Mouse (Mus musculus) left cerebral cortex, postnatal 14 days (tissue): Measurements from ENCODE around the gene Otud6a. TPM values are rescaled to one million over a fixed set of nuclear protein-coding genes. Genes with fewer than 3 reads are reported as not detected.
"Not testable (repeated sequence)": the region's sequence is repeated elsewhere in the genome, so short reads cannot be mapped to it uniquely, and the experiment has no call there.

Source experiments
- DNase-seq, 2 experiments: peaks; one replicate each; pipeline ENCODE4 v3.0.0; 2021 to 2022; ENCODE audit warnings: low spot score in 2 of 2, mixed read lengths in 1 of 2
- intact Hi-C: fragments of 180-260 bp; cut with DNase I; formaldehyde crosslinking; loops from one replicate; pipeline ENCODE4 v1.15.1; 2025
- long read RNA-seq, 2 experiments: library from polyadenylated mRNA; stranded (forward); transcript quantifications; one replicate each; pipeline ENCODE4 v2.0.0; 2021
- microRNA-seq, 2 experiments: library from miRNA; unstranded; fragments of <30 nt; microRNA quantifications; one replicate each; pipeline ENCODE4 v1.2.0; 2022
- total RNA-seq, 2 experiments: library from RNA; stranded (reverse); gene quantifications; 2 replicates each; pipeline ENCODE4 v1.2.3; 2021

Otud6a gene
- not detected for total RNA-seq
- long read RNA-seq, experiment 1, result 0 reads
- long read RNA-seq, experiment 2, result 0 reads

- intact Hi-C loops, result no loop called here
- DNase-seq, result no peak
Measured at GRCm38 (mm10) chrX:100428693-100429092, at the start of gene Otud6a. Otud6a (plus strand) TSS chrX:100429013.

GRCm38 (mm10) chrX:100389887-100390286, 38.9 kb upstream of the Otud6a start:
- intact Hi-C loops, result loop anchor here (5.0 kb wide), 1 partner anchor 573 kb away; no protein-coding TSS in a partner anchor
- no peak for DNase-seq

- intact Hi-C loops, result loop anchor here (5.0 kb wide), 1 partner anchor 575 kb away; no protein-coding TSS in a partner anchor
- peak; percentile 15 to 27 for DNase-seq
Measured at GRCm38 (mm10) chrX:100392304-100392703, 36.5 kb upstream of the Otud6a start.

- intact Hi-C loops, result loop anchor here (5.0 kb wide), 1 partner anchor 577 kb away; no protein-coding TSS in a partner anchor
Measured at GRCm38 (mm10) chrX:100394223-100394861, 34.5 kb upstream of the Otud6a start.

GRCm38 (mm10) chrX:100395026-100395425, 33.8 kb upstream of the Otud6a start:
- intact Hi-C loops, result loop anchor here (5.0 kb wide), 2 partner anchors 82 to 588 kb away; no protein-coding TSS in a partner anchor

More at GRCm38 (mm10) chrX:100394223-100394861, 34.5 kb upstream of the Otud6a start:
- DNase-seq, result peak in 1 of 2 experiments; percentile 3

GRCm38 (mm10) chrX:100400900-100401299, 27.9 kb upstream of the Otud6a start:
- DNase-seq, result no peak

More at GRCm38 (mm10) chrX:100395026-100395425, 33.8 kb upstream of the Otud6a start:
- DNase-seq, result peak in 1 of 2 experiments; percentile 2

GRCm38 (mm10) chrX:100401657-100402056, 27.2 kb upstream of the Otud6a start:
- intact Hi-C loops, result no loop called here
- DNase-seq, result no peak

More at GRCm38 (mm10) chrX:100400900-100401299, 27.9 kb upstream of the Otud6a start:
- intact Hi-C loops, result no loop called here

- intact Hi-C loops, result no loop called here
- no peak for DNase-seq
Measured at GRCm38 (mm10) chrX:100409245-100409644, 19.6 kb upstream of the Otud6a start.

GRCm38 (mm10) chrX:100432311-100432710, 3.5 kb downstream of the Otud6a start:
- intact Hi-C loops, result no loop called here
- no peak for DNase-seq

- intact Hi-C loops, DNase-seq: not testable (repeated sequence)
Measured at GRCm38 (mm10) chrX:100442617-100443016, 13.8 kb downstream of the Otud6a start, which contains the start of gene Awat2. Awat2 (minus strand) TSS chrX:100442717.

GRCm38 (mm10) chrX:100443532-100443931, 14.7 kb downstream of the Otud6a start:
- DNase-seq, result no peak
- intact Hi-C loops, result no loop called here

GRCm38 (mm10) chrX:100468047-100468446, 39.2 kb downstream of the Otud6a start:
- intact Hi-C loops, result no loop called here
- DNase-seq, result peak in 1 of 2 experiments; percentile 21

GRCm38 (mm10) chrX:100470126-100470525, 41.3 kb downstream of the Otud6a start:
- intact Hi-C loops, result no loop called here
- no peak for DNase-seq

- no peak for DNase-seq
- intact Hi-C loops, result no loop called here
Measured at GRCm38 (mm10) chrX:100471491-100471890, 42.7 kb downstream of the Otud6a start.

- no peak for DNase-seq
- intact Hi-C loops, result loop anchor here (5.0 kb wide), 1 partner anchor 78 kb away; no protein-coding TSS in a partner anchor
Measured at GRCm38 (mm10) chrX:100475569-100476223, 46.9 kb downstream of the Otud6a start.

Small RNA genes within 50 kb of the gene (microRNA-seq; reads per million reads assigned to microRNA genes)
- 2,593 to 4,088 reads per million in 2 experiments for gene Mir676

Other genes with a start within 250 kb of the Otud6a start
- not detected for gene Awat2, start 13.7 kb downstream of the Otud6a start, total RNA-seq
- gene Igbp1, start 65.3 kb downstream of the Otud6a start, total RNA-seq, result 10 to 100 TPM; 32.6 to 35.0 TPM
- under 1 TPM; 0.08 to 0.18 TPM for gene Dgat2l6, start 95.8 kb downstream of the Otud6a start, total RNA-seq
- not detected for gene Awat1, start 143.2 kb downstream of the Otud6a start, total RNA-seq
- gene P2ry4, start 165.9 kb downstream of the Otud6a start, total RNA-seq, result not detected
- under 1 TPM; 0.26 to 0.32 TPM for gene Arr3, start 176.5 kb downstream of the Otud6a start, total RNA-seq
- gene Kif4, start 196.7 kb downstream of the Otud6a start, total RNA-seq, result 1 to 10 TPM in 1 of 2 experiments, under 1 TPM in 1; 0.97 to 1.1 TPM
- gene Pdzd11, start 197.6 kb downstream of the Otud6a start, total RNA-seq, result 10 to 100 TPM; 37.8 to 42.1 TPM